Mouse (Mus musculus) adipocyte (in vitro differentiated cells): Measurements from ENCODE around the gene Adam26b.
"Not testable (repeated sequence)": the region's sequence is repeated elsewhere in the genome, so short reads cannot be mapped to it uniquely, and the experiment has no call there.

Experiments
- DNase-seq: peaks from one replicate; pipeline ENCODE4 v3.0.0-alpha.2; 2016; ENCODE audit warnings: low spot score

Gene Adam26b

GRCm38 (mm10) chr8:43528006-43528405, at the start of gene Adam26b:
Adam26b (minus strand) TSS chr8:43528106.
- DNase-seq = not testable (repeated sequence)

GRCm38 (mm10) chr8:43576607-43577006, 48.7 kb upstream of the Adam26b start, which contains the start of gene Adam26a:
Adam26a (minus strand) TSS chr8:43576707.
- DNase-seq = not testable (repeated sequence)
